16 mouse cellular contexts compared by ENCODE assay signal in the genomic region with DNA sequence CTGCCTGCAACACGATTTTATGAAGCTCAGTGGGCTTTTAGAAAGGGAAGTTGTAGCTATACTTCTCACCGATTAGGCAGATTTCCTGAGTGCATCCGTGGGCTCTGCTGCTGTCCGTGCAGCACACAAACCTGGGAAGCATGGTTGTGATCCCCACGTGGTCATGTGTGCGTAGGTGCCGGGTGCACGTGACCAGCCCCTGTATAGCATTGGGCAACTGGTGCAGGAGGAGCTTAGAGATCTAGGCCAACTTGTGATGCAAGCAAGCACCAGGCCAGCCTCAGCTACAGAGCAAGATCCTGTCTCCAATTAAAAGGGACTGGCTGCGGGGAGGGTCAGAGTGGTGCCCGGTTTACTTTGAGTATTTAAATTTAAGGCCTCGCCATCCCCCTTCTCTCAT. TPM values are rescaled to one million over a fixed set of nuclear protein-coding genes. Genes with fewer than 3 reads are reported as not detected.
DNase-seq lines count a peak whose midpoint lies in the region; ATAC-seq and TF ChIP-seq lines count a peak whose summit lies in the region.
"Had no signal": no experiment of that assay in that cellular context is flagged by ENCODE, and none has a peak within 500 bp of the region (broad histone marks: within the 10 kb centered on the region; RNA-seq: fewer than 3 reads in every experiment).

No protein-coding gene starts in this region.

- no peaks in the 10 kb centered on the region for H3K9me3 ChIP-seq in intestine, embryonic 16.5 days (ENCODE audit: control insufficient read depth, low read length)
- H3K9me3 ChIP-seq in intestine, embryonic 15.5 days: no peaks in the 10 kb centered on the region
- H3K9me3 ChIP-seq in liver, embryonic 14.5 days (ENCODE audit: control insufficient read depth, low read length): no peaks in the 10 kb centered on the region
- H3K9me3 ChIP-seq: heart, embryonic 13.5 days; kidney, embryonic 15.5 days had no signal

- peaks cover 31% of the 10 kb centered on the region for H3K4me1 ChIP-seq in intestine, embryonic 16.5 days (ENCODE audit: control insufficient read depth, insufficient read depth, low read length)
- peaks cover 22% of the 10 kb centered on the region for H3K4me1 ChIP-seq in intestine, embryonic 15.5 days (replicated peaks)
- peaks cover 0 to 28% of the 10 kb centered on the region in 2 experiments; a peak in 2 of 4 replicates for H3K4me1 ChIP-seq in liver, embryonic 14.5 days (replicated peaks; ENCODE audit: control insufficient read depth in 2 of 2, insufficient read depth in 2 of 2, low read length in 1 of 2)

- no peak for TF ChIP-seq CTCF in liver, embryonic 14.5 days (IDR thresholded peaks at IDR 0.05; ENCODE audit: low read depth)

- ATAC-seq in intestine, embryonic 16.5 days: no peak
- ATAC-seq in intestine, embryonic 15.5 days: no peak
- 0 out of 2 replicates have a peak, but pooled peaks have one; percentile 48 for ATAC-seq in liver, embryonic 14.5 days (ENCODE audit: insufficient read depth)
- ATAC-seq: lung, postnatal 0 days; midbrain, embryonic 13.5 days had no signal

- no peak for TF ChIP-seq EP300 in liver, embryonic 14.5 days (IDR thresholded peaks at IDR 0.05; ENCODE audit: low read depth)

- no peak overlapping the region for H3K4me3 ChIP-seq in intestine, embryonic 16.5 days (ENCODE audit: low read length)
- no peak overlapping the region for H3K4me3 ChIP-seq in intestine, embryonic 15.5 days (replicated peaks)
- H3K4me3 ChIP-seq in liver, embryonic 14.5 days (ENCODE audit: insufficient read depth in 1 of 2, low read depth in 2 of 2, low read length in 2 of 2): no peak overlapping the region
- H3K4me3 ChIP-seq: heart, embryonic 13.5 days; hindbrain, embryonic 12.5 days; kidney, embryonic 15.5 days; midbrain, embryonic 13.5 days had no signal

- WGBS in intestine, embryonic 16.5 days: 76% methylated on average over 11 of the region's 11 CpGs
- 78% methylated on average over 11 of the region's 11 CpGs for WGBS in intestine, embryonic 15.5 days
- WGBS in liver, embryonic 14.5 days (ENCODE audit: insufficient replicate concordance): 31% methylated on average over 11 of the region's 11 CpGs

- H3K4me2 ChIP-seq in intestine, embryonic 16.5 days (ENCODE audit: low read depth, low read length): no peak overlapping the region
- no peak overlapping the region for H3K4me2 ChIP-seq in intestine, embryonic 15.5 days (replicated peaks)
- H3K4me2 ChIP-seq in liver, embryonic 14.5 days (ENCODE audit: low read depth): no peak overlapping the region
- H3K4me2 ChIP-seq: heart, embryonic 13.5 days; hindbrain, embryonic 12.5 days; kidney, embryonic 15.5 days; midbrain, embryonic 13.5 days had no signal

- no peaks in the 10 kb centered on the region for H3K27me3 ChIP-seq in intestine, embryonic 16.5 days (replicated peaks; ENCODE audit: control insufficient read depth, insufficient read depth, low read length)
- H3K27me3 ChIP-seq in intestine, embryonic 15.5 days (replicated peaks): no peaks in the 10 kb centered on the region
- no peaks in the 10 kb centered on the region for H3K27me3 ChIP-seq in liver, embryonic 14.5 days (ENCODE audit: control insufficient read depth, insufficient read depth, low read length)
- H3K27me3 ChIP-seq: hindbrain, embryonic 12.5 days; kidney, embryonic 15.5 days had no signal

- 0 out of 2 replicates have a peak overlapping the region, but pooled peaks have one; percentile 17 for H3K9ac ChIP-seq in intestine, embryonic 16.5 days (ENCODE audit: low read depth, low read length)
- no peak overlapping the region for H3K9ac ChIP-seq in intestine, embryonic 15.5 days
- no peak overlapping the region for H3K9ac ChIP-seq in liver, embryonic 14.5 days (replicated peaks)
- H3K9ac ChIP-seq: heart, embryonic 13.5 days; hindbrain, embryonic 12.5 days; kidney, embryonic 15.5 days; midbrain, embryonic 13.5 days had no signal

- no peaks in the 10 kb centered on the region for H3K36me3 ChIP-seq in intestine, embryonic 16.5 days (ENCODE audit: control insufficient read depth, insufficient read depth, low read length)
- H3K36me3 ChIP-seq in intestine, embryonic 15.5 days: no peaks in the 10 kb centered on the region
- H3K36me3 ChIP-seq in liver, embryonic 14.5 days (replicated peaks; ENCODE audit: control insufficient read depth, insufficient read depth, low read depth): no peaks in the 10 kb centered on the region
- H3K36me3 ChIP-seq: heart, embryonic 13.5 days; hindbrain, embryonic 12.5 days; kidney, embryonic 15.5 days; midbrain, embryonic 13.5 days had no signal

- peak overlapping the region; percentile 0; the same call in 1 of the 2 replicates for H3K27ac ChIP-seq in intestine, embryonic 16.5 days (ENCODE audit: low read length)
- H3K27ac ChIP-seq in intestine, embryonic 15.5 days: no peak overlapping the region
- no peak overlapping the region for H3K27ac ChIP-seq in liver, embryonic 14.5 days
- H3K27ac ChIP-seq: heart, embryonic 13.5 days; hindbrain, embryonic 12.5 days; kidney, embryonic 15.5 days; midbrain, embryonic 13.5 days had no signal

- peak; percentile 16 for DNase-seq in thymus, postnatal 4 days
- DNase-seq in thymus, postnatal 10 days (ENCODE audit: low spot score in 2 of 2): no peak
- peak in 1 of 3 experiments; percentile 36 for DNase-seq in liver, embryonic 14.5 days (ENCODE audit: low read depth in 3 of 3, low spot score in 3 of 3)
- DNase-seq in kidney, postnatal 14 days: no peak
- DNase-seq in layer of hippocampus, adult 18-20 months (ENCODE audit: low spot score in 2 of 2): no peak
- no peak for DNase-seq in kidney, adult 8-10 months
- DNase-seq: B cell, adult 2 months; cerebellum, adult 11 months; layer of hippocampus, adult 9-11 months had no signal

RNA-seq across cellular contexts. Expression of gene Map7, which starts 18.5 kb away (rescaled TPM):
- polyA plus RNA-seq in intestine, embryonic 16.5 days (2015; fragmentation: Nextera tagmentation; extraction: Ambion mirVana): 44.7 and 50.3 TPM in 2 replicates
- polyA plus RNA-seq in intestine, embryonic 15.5 days (2015; fragmentation: Nextera tagmentation; extraction: Ambion mirVana): 36.6 and 37.5 TPM in 2 replicates
- polyA plus RNA-seq in liver, embryonic 14.5 days (2012; rRNA removed): 2.1 and 2.2 TPM in 2 replicates
- polyA plus RNA-seq in liver, embryonic 14.5 days (2014; fragmentation: Nextera tagmentation; extraction: Ambion mirVana): 2.3 and 3.1 TPM in 2 replicates
- total RNA-seq in layer of hippocampus, adult 18-20 months (2021): 100 to 1,000 TPM; 117 to 134 TPM
